Mouse (Mus musculus) liver, embryonic 14.5 days (tissue): Measurements from ENCODE around the gene Cep128.

Experiments
- CTCF ChIP-seq: IDR thresholded peaks from 2 replicates; pipeline ENCODE4 v1.5.1; 2016; ENCODE audit warnings: antibody characterized with exemption, low read depth, control low read depth
- EP300 ChIP-seq: IDR thresholded peaks from 2 replicates; pipeline ENCODE4 v1.6.1; 2016; ENCODE audit warnings: antibody characterized with exemption, low read depth

DNA sequence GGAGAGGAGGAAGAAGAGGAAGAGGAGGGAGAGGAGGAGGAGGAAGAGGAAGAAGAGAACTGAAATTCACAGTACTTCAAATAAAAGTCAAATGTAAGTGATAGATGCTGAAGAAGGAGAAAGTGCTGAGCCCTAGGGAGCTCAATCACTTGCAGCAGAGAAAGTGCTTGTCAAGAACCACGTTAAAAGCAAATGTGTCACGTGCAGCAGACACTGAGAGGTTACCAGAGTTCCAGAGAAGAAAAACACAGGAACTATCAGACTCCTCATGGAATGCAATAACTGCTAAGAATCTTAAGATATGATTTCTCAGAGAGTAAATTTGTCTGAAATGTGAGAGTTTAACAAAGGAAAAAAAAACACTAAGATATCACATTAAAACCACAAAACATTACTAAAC lies 225.7 kb downstream of the Cep128 start:
- TF ChIP-seq CTCF, result no peak
- TF ChIP-seq EP300, result no peak
